Mouse (Mus musculus): ENCODE results near the gene Sh3bgrl.

The Sh3bgrl gene

GRCm38 (mm10) chrX:109235383-109236036 is 140.3 kb downstream of the Sh3bgrl start:
- no peak for DNase-seq (ENCODE audit: low read depth in 1 of 2, low spot score in 2 of 2)

GRCm38 (mm10) chrX:109238163-109238562 is 143.0 kb downstream of the Sh3bgrl start:
- no peak for DNase-seq (ENCODE audit: low read depth in 1 of 2, low spot score in 2 of 2)
